Mouse (Mus musculus) embryo, embryonic 10 days (tissue): ENCODE results near the gene A030003K21Rik.

Experiments
- DNase-seq: peaks from one replicate; pipeline ENCODE4 v3.0.0-alpha.2; 2015; ENCODE audit warnings: low spot score

A030003K21Rik gene

DNA sequence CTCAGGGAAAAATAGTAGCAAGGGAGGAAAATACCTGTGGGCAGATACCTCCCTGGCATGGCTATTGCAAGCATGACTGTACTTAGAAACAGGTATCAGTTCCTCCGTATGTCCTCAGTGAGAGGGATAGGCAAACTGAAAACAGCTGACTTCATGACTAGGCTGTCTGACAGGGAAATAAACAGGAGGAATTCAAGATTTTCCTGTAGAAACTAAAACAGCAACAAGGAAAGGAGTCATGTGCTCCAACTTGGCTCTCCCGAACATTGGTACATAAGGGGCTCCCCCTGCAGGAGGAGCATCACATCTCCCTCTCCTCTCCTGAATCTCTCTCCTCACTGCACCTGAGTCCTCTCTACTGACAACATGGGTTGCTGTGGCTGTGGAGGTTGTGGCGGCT is 30.2 kb downstream of the A030003K21Rik start, which contains the start of gene A030005L19Rik:
Gene A030005L19Rik (plus strand): TSS at position 301 of the 400 bp plus-strand sequence.
- no peak for DNase-seq

DNA sequence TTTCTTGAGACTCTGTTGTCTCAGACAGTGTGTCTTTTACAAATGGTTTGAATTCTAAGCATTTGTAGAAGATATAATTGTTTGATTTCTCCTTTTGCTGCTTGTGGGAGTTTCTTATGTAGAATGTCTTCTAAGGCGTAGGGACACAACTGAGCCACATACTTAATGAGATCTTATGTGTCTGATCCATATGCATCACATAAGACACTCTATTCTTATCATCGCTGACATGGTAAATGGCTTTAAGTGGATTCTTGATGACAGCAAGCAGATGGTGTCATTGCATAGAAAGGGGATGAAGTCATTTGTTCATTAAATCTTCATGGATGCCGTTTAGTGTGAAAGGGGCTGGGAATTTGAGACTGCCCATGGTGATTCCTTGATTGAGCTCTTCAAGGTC is 37.3 kb downstream of the A030003K21Rik start:
- no peak for DNase-seq

DNA sequence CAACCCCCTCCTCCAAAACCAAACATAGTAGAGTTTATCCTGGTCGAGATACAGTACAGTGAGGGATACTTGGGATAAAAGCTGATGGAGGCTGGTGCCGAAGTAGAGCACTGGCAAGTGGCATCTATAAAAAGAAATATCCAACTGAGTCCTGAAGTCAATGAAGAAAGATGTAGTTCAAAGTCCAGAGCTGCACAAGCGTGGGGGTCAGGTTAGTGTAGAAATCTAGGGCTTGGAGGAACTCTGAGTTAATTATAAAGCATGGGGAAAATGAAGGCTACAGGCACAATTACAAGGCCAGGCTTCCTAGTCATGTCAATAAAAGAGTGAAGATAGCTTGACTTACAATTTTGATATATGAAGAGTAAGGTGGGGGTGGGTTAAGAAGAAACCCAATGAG is 42.0 kb downstream of the A030003K21Rik start:
- DNase-seq: no peak

DNA sequence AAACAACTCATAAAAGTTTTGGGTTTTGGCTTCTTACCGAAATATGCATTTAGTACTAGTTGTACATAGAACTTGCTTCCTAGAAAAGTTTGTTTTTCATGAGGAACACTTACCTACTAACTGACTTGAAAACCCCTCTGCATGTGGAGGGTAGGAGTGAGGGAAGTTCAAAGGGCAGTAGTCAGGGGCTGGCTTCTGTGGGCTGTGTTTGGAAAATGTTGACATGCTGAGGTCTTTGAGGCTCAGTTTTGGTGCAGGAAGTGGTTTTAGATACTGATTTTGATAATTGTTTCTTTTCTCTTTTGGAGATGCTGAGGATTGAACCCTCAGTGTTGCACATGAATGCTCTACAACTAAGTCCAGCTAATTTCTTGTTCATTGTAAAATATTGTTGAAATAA is 42.6 kb downstream of the A030003K21Rik start:
- no peak for DNase-seq

DNA sequence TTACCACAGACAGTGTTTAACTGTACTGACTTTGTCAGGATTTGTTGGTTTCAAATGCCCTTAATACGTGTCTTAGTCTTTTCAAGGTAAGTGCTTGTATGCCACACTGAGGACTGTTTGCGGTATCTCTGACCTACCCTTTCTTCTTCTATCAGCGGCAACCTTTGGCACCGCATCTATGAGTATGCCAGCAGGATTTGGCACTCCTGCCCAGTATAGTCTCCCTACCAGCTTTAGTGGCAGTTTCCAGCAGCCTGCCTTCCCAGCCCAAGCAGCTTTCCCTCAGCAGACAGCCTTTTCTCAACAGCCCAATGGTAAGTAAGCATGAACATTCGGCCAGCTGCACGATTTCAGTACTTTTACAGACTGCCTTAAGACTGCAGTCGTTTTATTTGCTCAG is 49.9 kb downstream of the A030003K21Rik start:
- DNase-seq: no peak
